Mouse (Mus musculus) small intestine, adult 2 months (tissue): ENCODE measurements around the gene Slc15a3. TPM values are rescaled to one million over a fixed set of nuclear protein-coding genes. Genes with fewer than 3 reads are reported as not detected.

Experiments
- H3K27ac ChIP-seq: fragments of 200-500 bp; 2 replicates; pipeline ENCODE4 v1.5.1; 2012; ENCODE audit warnings: low read depth, low read length, control low read depth, inconsistent platforms; ENCODE audit not compliant: insufficient read depth
- H3K27me3 ChIP-seq: fragments of 200-500 bp; 2 replicates; pipeline ENCODE4 v1.6.1; 2012; ENCODE audit warnings: mild to moderate bottlenecking, moderate library complexity, low read length, inconsistent platforms; ENCODE audit not compliant: control insufficient read depth, insufficient read depth
- H3K36me3 ChIP-seq: fragments of 200-500 bp; 2 replicates; pipeline ENCODE4 v1.6.1; 2012; ENCODE audit warnings: mild to moderate bottlenecking, low read length, control low read depth, inconsistent platforms; ENCODE audit not compliant: control insufficient read depth, insufficient read depth
- H3K4me1 ChIP-seq: fragments of 200-500 bp; 2 replicates; pipeline ENCODE4 v1.6.1; 2012; ENCODE audit warnings: low read length, inconsistent platforms, mixed read lengths; ENCODE audit not compliant: control insufficient read depth, insufficient read depth, insufficient read length
- H3K4me3 ChIP-seq: fragments of 200-500 bp; 2 replicates; pipeline ENCODE4 v1.5.1; 2012; ENCODE audit warnings: low read depth, mild to moderate bottlenecking, control low read depth, inconsistent platforms, low read length, moderate library complexity
- CTCF ChIP-seq: fragments of 200-500 bp; IDR thresholded peaks from 2 replicates; pipeline ENCODE4 v1.5.1; 2012; ENCODE audit warnings: low read depth, mild to moderate bottlenecking, control low read depth, inconsistent platforms, low read length, moderate library complexity, mixed read lengths; ENCODE audit not compliant: insufficient replicate concordance, insufficient read length; ENCODE audit errors: extremely low read depth
- POLR2A ChIP-seq: fragments of 200-500 bp; IDR thresholded peaks from 2 replicates; pipeline ENCODE4 v1.6.1; 2012; ENCODE audit warnings: low read depth, mild to moderate bottlenecking, control low read depth, inconsistent platforms, low read length, moderate library complexity
- WGBS: fragments of 180-500 bp; shearing (Covaris S2); methylation state at CpG from one replicate; pipeline ENCODE4 v1.1.7; 2018; 5-methylcytosine and 5-hydroxymethylcytosine counted together
- polyA plus RNA-seq: library from polyadenylated mRNA; depleted of rRNA; stranded (reverse); fragments of >200 nt; gene quantifications from 2 replicates; pipeline ENCODE4 v1.2.3, GENCODE M21; 2012

Gene Slc15a3
- polyA plus RNA-seq, 1 experiment, result 14.4 TPM

- 68% methylated on average over 7 of the region's 7 CpGs for WGBS
- H3K27me3 ChIP-seq, result no peaks in the 10 kb centered on the region
- H3K4me1 ChIP-seq, result no peaks in the 10 kb centered on the region
- no peak overlapping the region for H3K27ac ChIP-seq
- TF ChIP-seq POLR2A, result no peak
- TF ChIP-seq CTCF, result no peak
- H3K36me3 ChIP-seq, result no peaks in the 10 kb centered on the region
- H3K4me3 ChIP-seq, result no peak overlapping the region
Observed at GRCm38 (mm10) chr19:10824061-10824460, 15.5 kb upstream of the Slc15a3 start.

DNA sequence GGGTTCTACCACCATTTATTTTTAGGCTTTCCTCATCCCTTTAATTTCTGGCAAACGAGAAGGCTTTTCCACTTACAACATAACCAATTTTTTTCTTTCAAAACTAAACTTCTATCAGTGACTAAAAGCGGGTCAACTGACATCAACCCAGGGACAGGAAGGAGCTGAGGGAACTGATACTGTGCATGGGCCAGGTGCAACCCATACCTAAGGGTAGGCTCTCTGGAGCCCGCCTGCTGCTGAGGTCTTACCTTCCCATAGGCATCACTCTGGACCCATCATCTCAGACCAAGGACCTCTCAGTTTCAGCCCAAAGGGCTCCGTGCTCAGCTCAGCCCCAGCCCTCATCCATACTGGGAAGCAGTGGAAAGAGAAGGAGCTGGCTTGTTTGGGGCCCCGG lies 11.2 kb upstream of the Slc15a3 start:
- no peaks in the 10 kb centered on the region for H3K36me3 ChIP-seq
- H3K4me1 ChIP-seq, result no peaks in the 10 kb centered on the region; the same call in 1 of the 2 replicates
- H3K27me3 ChIP-seq, result no peaks in the 10 kb centered on the region
- TF ChIP-seq POLR2A, result no peak
- TF ChIP-seq CTCF, result no peak
- H3K27ac ChIP-seq, result no peak overlapping the region
- WGBS, result 85% methylated on average over 5 of the region's 5 CpGs
- H3K4me3 ChIP-seq, result peak overlapping the region; percentile 31

DNA sequence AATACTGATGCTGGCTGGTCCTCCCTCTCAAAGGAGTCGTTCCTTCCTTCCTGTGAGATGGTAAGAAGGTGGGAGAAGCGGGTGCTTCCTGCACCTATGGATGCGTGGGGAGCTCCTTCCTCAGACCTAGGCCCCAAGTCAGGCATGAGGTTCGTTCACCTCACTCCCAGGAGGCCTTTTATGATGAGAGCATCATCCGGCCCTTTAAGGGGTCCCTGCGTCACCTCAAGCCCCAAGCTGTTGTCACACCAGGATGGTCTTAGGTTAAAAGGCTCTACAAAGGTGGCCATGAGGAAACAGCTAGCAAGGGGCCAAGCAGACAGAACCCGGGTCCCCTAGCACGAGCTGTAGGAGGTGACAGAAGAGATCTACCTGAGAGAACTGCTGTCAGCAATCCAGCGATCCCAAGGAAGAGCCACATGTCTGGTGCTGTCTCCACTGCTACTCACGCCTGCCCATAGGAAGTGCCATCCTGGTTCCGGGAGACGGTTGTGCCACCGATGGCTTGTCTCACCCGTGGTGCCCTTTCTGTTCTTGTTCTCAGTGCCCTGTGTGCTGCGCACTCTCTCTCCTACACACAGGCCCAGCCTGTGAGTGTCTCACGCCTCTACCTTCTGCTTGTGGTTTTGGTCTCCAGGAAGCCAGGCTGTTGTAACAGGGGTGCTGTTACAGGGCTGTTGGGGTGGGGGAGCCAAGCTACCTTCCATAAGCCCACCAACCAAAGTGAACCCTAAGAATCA lies 9.9 kb upstream of the Slc15a3 start, which contains the start of gene Cd6:
TSS of gene Cd6 (minus strand) at position 623 of the 740 bp plus-strand sequence.
- Histone ChIP-seq H3K4me1 (peaks cover 3% of the 10 kb centered on the region; the same call in 1 of the 2 replicates), H3K27me3 (no peaks in the 10 kb centered on the region), H3K4me3 (peak within 1 kb of the TSS; percentile 32), H3K36me3 (no peaks in the 10 kb centered on the region), H3K27ac (no peak within 1 kb of the TSS)
- TF ChIP-seq POLR2A (no peak), CTCF (no peak)
- 86% methylated on average over 16 of the region's 16 CpGs for WGBS

DNA sequence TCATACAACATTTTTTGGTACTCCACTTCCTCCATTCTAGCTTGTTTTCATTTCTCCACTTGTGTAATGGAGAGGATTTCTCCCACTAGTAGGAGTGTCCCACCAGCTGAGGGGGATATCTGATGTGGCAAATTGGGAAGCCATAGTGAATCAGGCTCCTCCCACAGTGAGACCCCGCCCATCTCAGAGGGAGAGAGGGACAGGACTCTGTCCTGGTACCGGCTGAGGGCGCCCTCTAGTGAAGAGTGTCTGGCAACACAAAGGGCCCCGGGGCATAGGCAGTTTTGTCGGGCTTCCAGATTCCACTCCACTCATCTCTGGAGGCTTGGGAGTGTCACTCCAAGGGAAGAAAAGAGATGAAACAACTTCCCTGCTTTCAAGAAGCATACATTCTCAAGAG lies 8.1 kb upstream of the Slc15a3 start:
- H3K27me3 ChIP-seq, result no peaks in the 10 kb centered on the region
- H3K27ac ChIP-seq, result no peak overlapping the region
- TF ChIP-seq CTCF (peak; percentile 44; the same call in 1 of the 2 replicates), POLR2A (no peak)
- H3K4me1 ChIP-seq, result peaks cover 3% of the 10 kb centered on the region; the same call in 1 of the 2 replicates
- H3K4me3 ChIP-seq, result no peak overlapping the region
- H3K36me3 ChIP-seq, result no peaks in the 10 kb centered on the region
- WGBS, result 6% methylated on average over 5 of the region's 5 CpGs

- TF ChIP-seq CTCF (no peak), POLR2A (no peak)
- Histone ChIP-seq H3K36me3 (no peaks in the 10 kb centered on the region), H3K27ac (no peak overlapping the region), H3K4me1 (peaks cover 3% of the 10 kb centered on the region; the same call in 1 of the 2 replicates), H3K4me3 (no peak overlapping the region), H3K27me3 (no peaks in the 10 kb centered on the region)
- WGBS, result 77% methylated on average over 3 of the region's 3 CpGs
Observed at GRCm38 (mm10) chr19:10832030-10832429, 7.5 kb upstream of the Slc15a3 start.

- Histone ChIP-seq H3K4me3 (no peak overlapping the region), H3K36me3 (no peaks in the 10 kb centered on the region), H3K27ac (no peak overlapping the region), H3K27me3 (no peaks in the 10 kb centered on the region), H3K4me1 (peaks cover 3% of the 10 kb centered on the region; the same call in 1 of the 2 replicates)
- 64% methylated on average over 3 of the region's 3 CpGs for WGBS
- TF ChIP-seq POLR2A, result no peak
- TF ChIP-seq CTCF, result no peak
Observed at GRCm38 (mm10) chr19:10833611-10834010, 5.9 kb upstream of the Slc15a3 start.

DNA sequence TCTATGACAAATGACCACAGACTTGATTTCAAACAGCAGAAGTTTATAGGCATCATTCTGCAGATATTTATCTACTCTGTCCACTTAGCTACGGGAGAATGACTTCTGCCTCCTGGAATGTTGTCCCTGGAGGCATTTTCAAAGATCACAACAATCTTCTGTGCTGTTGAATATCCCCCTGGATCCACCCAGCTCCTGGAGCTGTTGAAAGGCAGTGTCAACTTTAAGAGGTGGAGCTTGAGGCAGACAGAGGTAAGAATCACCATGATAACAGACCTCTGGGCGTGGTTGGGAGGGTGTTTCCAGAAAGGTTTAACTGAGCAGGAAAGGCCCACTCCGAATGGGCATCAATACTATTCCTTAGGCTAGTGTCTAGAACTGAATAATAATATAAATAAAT lies 3.9 kb upstream of the Slc15a3 start:
- no peak for TF ChIP-seq CTCF
- TF ChIP-seq POLR2A, result no peak
- 35% methylated on average over 3 of the region's 3 CpGs for WGBS
- Histone ChIP-seq H3K27me3 (no peaks in the 10 kb centered on the region), H3K36me3 (no peaks in the 10 kb centered on the region), H3K27ac (no peak overlapping the region), H3K4me1 (peaks cover 3% of the 10 kb centered on the region; the same call in 1 of the 2 replicates), H3K4me3 (no peak overlapping the region)
